Mouse (Mus musculus) myocyte (in vitro differentiated cells): ENCODE measurements around the gene Arpc5. TPM values are rescaled to one million over a fixed set of nuclear protein-coding genes. Genes with fewer than 3 reads are reported as not detected.

Experiments used
- H3K27me3 ChIP-seq: one replicate; pipeline ENCODE4 v1.6.1; 2011; ENCODE audit not compliant: control insufficient read depth, insufficient read depth, insufficient read length
- H3K36me3 ChIP-seq: one replicate; pipeline ENCODE4 v1.6.1; 2011; ENCODE audit not compliant: control insufficient read depth, insufficient read depth
- H3K4me2 ChIP-seq: one replicate; pipeline ENCODE4 v1.6.1; 2011; ENCODE audit warnings: low read depth, control low read depth
- H3K4me3 ChIP-seq: one replicate; pipeline ENCODE4 v1.5.1; 2011; ENCODE audit warnings: mild to moderate bottlenecking, control low read depth, moderate library complexity
- H3K79me2 ChIP-seq: one replicate; pipeline ENCODE4 v1.6.1; 2011; ENCODE audit not compliant: control insufficient read depth, insufficient read depth
- H3ac ChIP-seq: one replicate; pipeline ENCODE4 v1.6.1; 2011; ENCODE audit not compliant: control insufficient read depth, insufficient read length
- CEBPB ChIP-seq: IDR thresholded peaks from 2 replicates; pipeline ENCODE4 v1.6.1; 2011; ENCODE audit warnings: mild to moderate bottlenecking, moderate library complexity; ENCODE audit not compliant: poor library complexity, insufficient read depth, severe bottlenecking
- E2F4 ChIP-seq: IDR thresholded peaks from one replicate; pipeline ENCODE4 v1.6.1; 2011; ENCODE audit warnings: mild to moderate bottlenecking, control low read depth, moderate library complexity; ENCODE audit not compliant: insufficient read depth
- MAX ChIP-seq: IDR thresholded peaks from one replicate; pipeline ENCODE4 v1.6.1; 2011; ENCODE audit warnings: low read depth, mild to moderate bottlenecking, control low read depth
- MYOD1 ChIP-seq, 3 experiments: IDR thresholded peaks; one replicate each; pipeline ENCODE4 v1.6.1; 2011; ENCODE audit warnings: control low read depth in 2 of 3, low read depth in 2 of 3, mild to moderate bottlenecking in 2 of 3, moderate library complexity in 1 of 3; ENCODE audit not compliant: insufficient read length in 2 of 3, control insufficient read depth in 1 of 3
- MYOG ChIP-seq, 3 experiments: IDR thresholded peaks; one replicate each; pipeline ENCODE4 v1.6.1; 2011; ENCODE audit warnings: control low read depth in 2 of 3, low read depth in 2 of 3, mild to moderate bottlenecking in 2 of 3; ENCODE audit not compliant: insufficient read length in 2 of 3, control insufficient read depth in 1 of 3, insufficient read depth in 1 of 3
- POLR2A ChIP-seq: IDR thresholded peaks from one replicate; pipeline ENCODE4 v1.6.1; 2011; ENCODE audit warnings: low read depth, mild to moderate bottlenecking, control low read depth, moderate library complexity; ENCODE audit not compliant: insufficient read length
- POLR2AphosphoS2 ChIP-seq: IDR thresholded peaks from one replicate; pipeline ENCODE4 v1.6.1; 2011; ENCODE audit warnings: low read depth, control low read depth; ENCODE audit not compliant: insufficient read length
- REST ChIP-seq: IDR thresholded peaks from one replicate; pipeline ENCODE4 v1.6.1; 2011; ENCODE audit warnings: mild to moderate bottlenecking, control low read depth, moderate library complexity; ENCODE audit not compliant: insufficient read depth, insufficient read length
- SRF ChIP-seq: IDR thresholded peaks from one replicate; pipeline ENCODE4 v1.6.1; 2011; ENCODE audit warnings: low read depth; ENCODE audit not compliant: control insufficient read depth, insufficient read length
- TCF12 ChIP-seq: IDR thresholded peaks from one replicate; pipeline ENCODE4 v1.6.1; 2011; ENCODE audit warnings: mild to moderate bottlenecking, control low read depth; ENCODE audit not compliant: poor library complexity, insufficient read depth, severe bottlenecking
- TCF3 ChIP-seq: IDR thresholded peaks from one replicate; pipeline ENCODE4 v1.6.1; 2011; ENCODE audit warnings: low read depth, control low read depth; ENCODE audit not compliant: insufficient read length
- USF1 ChIP-seq: IDR thresholded peaks from one replicate; pipeline ENCODE4 v1.6.1; 2011; ENCODE audit warnings: low read depth, mild to moderate bottlenecking, control low read depth, moderate library complexity
- polyA plus RNA-seq: library from polyadenylated mRNA; unstranded; fragments of >200 nt; fragmentation: generic; extraction: Trizol; gene quantifications from one replicate; pipeline ENCODE4 v1.2.1, GENCODE M21; 2012; ENCODE audit warnings: missing spikeins

Gene Arpc5
- polyA plus RNA-seq, 1 experiment: 44.7 TPM

GRCm38 (mm10) chr1:152820911-152821695 is 54.8 kb downstream of the Arpc5 start:
- H3ac ChIP-seq: no peak overlapping the region
- H3K4me2 ChIP-seq: no peak overlapping the region
- no peaks in the 10 kb centered on the region for H3K36me3 ChIP-seq
- H3K4me3 ChIP-seq: no peak overlapping the region
- TF ChIP-seq MYOG (IDR thresholded peaks at IDR 0.05; ENCODE audit: control insufficient read depth in 1 of 3, insufficient read depth in 1 of 3, insufficient read length in 2 of 3, low read depth in 2 of 3) (no peak), REST (no peak), CEBPB (no peak), POLR2AphosphoS2 (no peak), MYOD1 (IDR thresholded peaks at IDR 0.05; ENCODE audit: control insufficient read depth in 1 of 3, insufficient read length in 2 of 3, low read depth in 2 of 3) (no peak), USF1 (no peak), SRF (no peak), POLR2A (no peak), TCF12 (no peak), E2F4 (no peak), MAX (no peak), TCF3 (no peak)
- H3K27me3 ChIP-seq: no peaks in the 10 kb centered on the region
- no peaks in the 10 kb centered on the region for H3K79me2 ChIP-seq

GRCm38 (mm10) chr1:152821746-152822145 is 55.4 kb downstream of the Arpc5 start:
- no peaks in the 10 kb centered on the region for H3K79me2 ChIP-seq
- no peaks in the 10 kb centered on the region for H3K27me3 ChIP-seq
- no peak for TF ChIP-seq TCF12
- no peak for TF ChIP-seq MAX
- no peak for TF ChIP-seq USF1
- no peak for TF ChIP-seq E2F4
- H3K4me3 ChIP-seq: no peak overlapping the region
- H3K4me2 ChIP-seq: no peak overlapping the region
- no peak overlapping the region for H3ac ChIP-seq
- H3K36me3 ChIP-seq: no peaks in the 10 kb centered on the region

- TF ChIP-seq USF1: no peak
- TF ChIP-seq MAX: no peak
- no peak for TF ChIP-seq MYOG (IDR thresholded peaks at IDR 0.05; ENCODE audit: control insufficient read depth in 1 of 3, insufficient read depth in 1 of 3, insufficient read length in 2 of 3, low read depth in 2 of 3)
- TF ChIP-seq TCF3: no peak
- no peak for TF ChIP-seq MYOD1 (IDR thresholded peaks at IDR 0.05; ENCODE audit: control insufficient read depth in 1 of 3, insufficient read length in 2 of 3, low read depth in 2 of 3)
- no peak for TF ChIP-seq REST
- TF ChIP-seq SRF: no peak
- no peak for TF ChIP-seq E2F4
- TF ChIP-seq POLR2A: no peak
- TF ChIP-seq CEBPB: no peak
- no peaks in the 10 kb centered on the region for H3K27me3 ChIP-seq
- no peak overlapping the region for H3ac ChIP-seq
- H3K4me2 ChIP-seq: no peak overlapping the region
- H3K4me3 ChIP-seq: no peak overlapping the region
- no peaks in the 10 kb centered on the region for H3K36me3 ChIP-seq
- H3K79me2 ChIP-seq: no peaks in the 10 kb centered on the region
These were observed 57.9 kb downstream of the Arpc5 start for GRCm38 (mm10) chr1:152824206-152824605.

Other genes with a start within 250 kb of the Arpc5 start
- gene Apobec4, start 16.0 kb upstream of the Arpc5 start, polyA plus RNA-seq: not detected
- 4.3 TPM for gene Rgl1, start 191 bp upstream of the Arpc5 start, polyA plus RNA-seq
- gene Ncf2, start 33.7 kb downstream of the Arpc5 start, polyA plus RNA-seq: 0.07 TPM
- 13.6 TPM for gene Smg7, start 136.1 kb downstream of the Arpc5 start, polyA plus RNA-seq
- gene Nmnat2, start 188.5 kb downstream of the Arpc5 start, polyA plus RNA-seq: 2.1 TPM